Mouse (Mus musculus) limb, embryonic 13.5 days (tissue): Measurements from ENCODE around the gene Rgma. TPM values are rescaled to one million over a fixed set of nuclear protein-coding genes. Genes with fewer than 3 reads are reported as not detected.

Experiments
- ATAC-seq: fragments of 200-750 bp; cut with Nextera tagmentation; 2 replicates; pipeline ENCODE4 v1.8.0; 2017; ENCODE audit warnings: low read depth, moderate number of reproducible peaks, moderate TSS enrichment; ENCODE audit not compliant: low FRiP score
- H3K27ac ChIP-seq: fragments of 300-500 bp; sonication (generic); 2 replicates; pipeline ENCODE4 v1.5.1; 2015; ENCODE audit warnings: inconsistent platforms, mild to moderate bottlenecking, moderate library complexity
- H3K27me3 ChIP-seq: fragments of 300-500 bp; sonication (generic); 2 replicates; pipeline ENCODE4 v1.6.1; 2015; ENCODE audit warnings: mild to moderate bottlenecking, inconsistent platforms
- H3K36me3 ChIP-seq: fragments of 300-500 bp; sonication (generic); 2 replicates; pipeline ENCODE4 v1.6.1; 2015; ENCODE audit warnings: inconsistent platforms, mild to moderate bottlenecking, moderate library complexity
- H3K4me1 ChIP-seq: fragments of 300-500 bp; sonication (generic); 2 replicates; pipeline ENCODE4 v1.6.1; 2015; ENCODE audit warnings: inconsistent platforms
- H3K4me2 ChIP-seq: fragments of 300-500 bp; sonication (generic); replicated peaks from 2 replicates; pipeline ENCODE4 v1.6.1; 2015; ENCODE audit warnings: inconsistent platforms, mild to moderate bottlenecking, moderate library complexity
- H3K4me3 ChIP-seq: fragments of 300-500 bp; sonication (generic); 2 replicates; pipeline ENCODE4 v1.5.1; 2015; ENCODE audit warnings: moderate library complexity, mild to moderate bottlenecking, inconsistent platforms
- H3K9ac ChIP-seq: fragments of 300-500 bp; sonication (generic); 2 replicates; pipeline ENCODE4 v1.6.1; 2015; ENCODE audit warnings: mild to moderate bottlenecking, inconsistent platforms
- H3K9me3 ChIP-seq: fragments of 300-500 bp; sonication (generic); 2 replicates; pipeline ENCODE4 v1.6.1; 2016; ENCODE audit warnings: inconsistent platforms
- WGBS: fragments of 180-500 bp; shearing (Covaris S2); methylation state at CpG from one replicate; pipeline ENCODE4 v1.1.7; 2015; 5-methylcytosine and 5-hydroxymethylcytosine counted together
- polyA plus RNA-seq: library from polyadenylated mRNA; unstranded; fragments of >200 nt; fragmentation: Nextera tagmentation; extraction: Ambion mirVana; gene quantifications from 2 replicates; pipeline ENCODE4 v1.2.1, GENCODE M21; 2015

The Rgma gene
- polyA plus RNA-seq, 1 experiment from 2014 or later: 25.3 TPM

DNA sequence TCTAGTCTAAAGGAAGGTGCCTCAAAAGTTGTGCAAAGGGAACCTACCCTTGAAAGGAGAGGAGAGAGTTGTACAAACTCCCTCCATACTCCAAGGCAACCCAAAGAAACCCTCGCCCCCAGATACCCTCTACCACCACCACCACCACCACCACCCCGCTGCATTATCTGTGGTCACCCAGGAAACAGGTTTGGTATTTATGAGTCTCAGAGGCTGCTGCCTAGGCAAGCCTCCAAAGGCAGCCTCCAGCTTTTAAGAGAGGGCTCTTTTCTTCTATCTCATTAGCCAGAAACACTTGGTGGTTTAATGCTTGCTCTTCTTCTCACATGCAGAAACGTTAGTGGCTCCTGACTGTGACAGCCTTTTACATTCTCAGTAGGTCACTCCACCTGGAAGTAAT is 31.5 kb upstream of the Rgma start:
- ATAC-seq: no peak
- Histone ChIP-seq H3K27me3 (peaks cover 28% of the 10 kb centered on the region), H3K27ac (no peak overlapping the region), H3K4me3 (no peak overlapping the region), H3K9ac (no peak overlapping the region), H3K4me1 (peaks cover 21% of the 10 kb centered on the region), H3K4me2 (no peak overlapping the region), H3K36me3 (no peaks in the 10 kb centered on the region), H3K9me3 (no peaks in the 10 kb centered on the region)
- 48% methylated on average over 3 of the region's 3 CpGs for WGBS

- Histone ChIP-seq H3K4me2 (peak overlapping the region; percentile 14; the same call in 1 of the 2 replicates), H3K9ac (no peak overlapping the region), H3K27me3 (peaks cover 34% of the 10 kb centered on the region), H3K27ac (no peak overlapping the region), H3K9me3 (no peaks in the 10 kb centered on the region), H3K4me3 (no peak overlapping the region), H3K36me3 (no peaks in the 10 kb centered on the region), H3K4me1 (peaks cover 26% of the 10 kb centered on the region)
- no peak; the same call in 1 of the 2 replicates for ATAC-seq
- WGBS: 8% methylated on average over 10 of the region's 10 CpGs
These were observed 26.7 kb upstream of the Rgma start for GRCm38 (mm10) chr7:73348585-73349124.

DNA sequence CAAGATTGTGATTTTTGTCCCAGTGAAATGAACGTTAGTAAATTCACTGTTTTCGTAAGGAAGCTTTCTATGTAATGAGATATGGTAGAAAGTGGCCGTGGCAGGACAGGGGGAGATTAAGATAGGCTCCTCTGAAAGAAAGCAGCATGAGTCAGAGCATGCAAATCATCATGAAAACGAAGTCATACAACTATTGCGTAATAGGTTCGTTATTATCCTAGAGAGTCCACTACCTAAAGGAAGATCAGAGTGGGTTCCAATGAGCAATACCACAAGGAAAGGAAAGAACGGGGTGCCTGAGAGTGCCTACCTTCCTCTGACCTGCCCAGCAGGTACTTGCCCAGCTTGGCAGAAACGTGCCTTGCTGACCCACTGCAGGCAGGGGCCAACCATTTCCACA is 26.2 kb upstream of the Rgma start:
- H3K4me2 ChIP-seq: no peak overlapping the region
- H3K36me3 ChIP-seq: no peaks in the 10 kb centered on the region
- no peak overlapping the region for H3K9ac ChIP-seq
- H3K27me3 ChIP-seq: peaks cover 33% of the 10 kb centered on the region
- no peaks in the 10 kb centered on the region for H3K9me3 ChIP-seq
- peaks cover 24% of the 10 kb centered on the region for H3K4me1 ChIP-seq
- ATAC-seq: no peak
- 44% methylated on average over 8 of the region's 8 CpGs for WGBS
- H3K27ac ChIP-seq: no peak overlapping the region
- H3K4me3 ChIP-seq: no peak overlapping the region

DNA sequence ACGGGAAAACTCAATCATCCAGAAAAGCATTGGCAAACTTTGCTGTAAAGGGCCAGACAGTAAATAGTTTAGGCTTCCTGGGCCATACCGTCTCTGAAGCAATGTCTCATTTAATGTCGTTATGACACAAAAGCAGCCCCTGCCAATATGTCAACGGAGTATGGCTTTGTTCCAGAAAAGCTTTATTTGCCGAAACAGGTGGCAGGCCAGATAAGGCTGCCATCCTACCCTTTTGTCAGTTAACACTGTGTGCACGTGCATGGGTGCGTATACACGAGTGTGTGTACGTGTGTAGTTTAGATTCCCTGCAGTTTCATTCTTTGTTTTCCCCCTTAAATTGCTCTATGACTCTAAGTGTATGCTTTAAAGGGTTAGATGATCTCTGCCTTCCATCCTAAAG is 20.1 kb upstream of the Rgma start:
- no peak for ATAC-seq
- H3K36me3 ChIP-seq: no peaks in the 10 kb centered on the region
- no peak overlapping the region for H3K4me3 ChIP-seq
- H3K4me2 ChIP-seq: no peak overlapping the region
- H3K4me1 ChIP-seq: no peaks in the 10 kb centered on the region
- no peak overlapping the region for H3K27ac ChIP-seq
- no peak overlapping the region for H3K9ac ChIP-seq
- peaks cover 20% of the 10 kb centered on the region for H3K27me3 ChIP-seq
- WGBS: 77% methylated on average over 9 of the region's 9 CpGs
- H3K9me3 ChIP-seq: no peaks in the 10 kb centered on the region

- H3K4me2 ChIP-seq: no peak overlapping the region
- no peak overlapping the region for H3K27ac ChIP-seq
- no peak overlapping the region for H3K4me3 ChIP-seq
- peaks cover 12% of the 10 kb centered on the region for H3K27me3 ChIP-seq
- ATAC-seq: no peak
- no peaks in the 10 kb centered on the region for H3K4me1 ChIP-seq
- no peaks in the 10 kb centered on the region for H3K36me3 ChIP-seq
- no peak overlapping the region for H3K9ac ChIP-seq
- 89% methylated on average over 5 of the region's 5 CpGs for WGBS
- no peaks in the 10 kb centered on the region for H3K9me3 ChIP-seq
These were observed 18.4 kb upstream of the Rgma start for GRCm38 (mm10) chr7:73356901-73357300.

- no peaks in the 10 kb centered on the region for H3K36me3 ChIP-seq
- no peak for ATAC-seq
- no peaks in the 10 kb centered on the region for H3K4me1 ChIP-seq
- no peak overlapping the region for H3K9ac ChIP-seq
- no peak overlapping the region for H3K4me2 ChIP-seq
- no peaks in the 10 kb centered on the region for H3K9me3 ChIP-seq
- peaks cover 12% of the 10 kb centered on the region for H3K27me3 ChIP-seq
- no peak overlapping the region for H3K4me3 ChIP-seq
- no peak overlapping the region for H3K27ac ChIP-seq
- 93% methylated on average over 2 of the region's 2 CpGs for WGBS
These were observed 17.7 kb upstream of the Rgma start for GRCm38 (mm10) chr7:73357626-73358025.

GRCm38 (mm10) chr7:73365511-73365910 is 9.8 kb upstream of the Rgma start:
- ATAC-seq: no peak
- no peak overlapping the region for H3K27ac ChIP-seq

GRCm38 (mm10) chr7:73365965-73366364 is 9.3 kb upstream of the Rgma start:
- H3K27me3 ChIP-seq: peaks cover 17% of the 10 kb centered on the region
- no peak overlapping the region for H3K4me3 ChIP-seq
- H3K9ac ChIP-seq: no peak overlapping the region
- 53% methylated on average over 7 of the region's 7 CpGs for WGBS
- no peak overlapping the region for H3K4me2 ChIP-seq
- H3K36me3 ChIP-seq: no peaks in the 10 kb centered on the region
- peaks cover 3% of the 10 kb centered on the region; the same call in 1 of the 2 replicates for H3K9me3 ChIP-seq
- no peak overlapping the region for H3K27ac ChIP-seq
- no peak for ATAC-seq
- H3K4me1 ChIP-seq: peaks cover 6% of the 10 kb centered on the region; the same call in 1 of the 2 replicates

More at GRCm38 (mm10) chr7:73365511-73365910, 9.8 kb upstream of the Rgma start:
- no peak overlapping the region for H3K4me3 ChIP-seq
- WGBS: 57% methylated on average over 4 of the region's 4 CpGs
- peaks cover 3% of the 10 kb centered on the region; the same call in 1 of the 2 replicates for H3K9me3 ChIP-seq
- no peak overlapping the region for H3K4me2 ChIP-seq
- peaks cover 12% of the 10 kb centered on the region for H3K27me3 ChIP-seq
- no peak overlapping the region for H3K9ac ChIP-seq
- no peaks in the 10 kb centered on the region for H3K36me3 ChIP-seq
- H3K4me1 ChIP-seq: peaks cover 6% of the 10 kb centered on the region; the same call in 1 of the 2 replicates

DNA sequence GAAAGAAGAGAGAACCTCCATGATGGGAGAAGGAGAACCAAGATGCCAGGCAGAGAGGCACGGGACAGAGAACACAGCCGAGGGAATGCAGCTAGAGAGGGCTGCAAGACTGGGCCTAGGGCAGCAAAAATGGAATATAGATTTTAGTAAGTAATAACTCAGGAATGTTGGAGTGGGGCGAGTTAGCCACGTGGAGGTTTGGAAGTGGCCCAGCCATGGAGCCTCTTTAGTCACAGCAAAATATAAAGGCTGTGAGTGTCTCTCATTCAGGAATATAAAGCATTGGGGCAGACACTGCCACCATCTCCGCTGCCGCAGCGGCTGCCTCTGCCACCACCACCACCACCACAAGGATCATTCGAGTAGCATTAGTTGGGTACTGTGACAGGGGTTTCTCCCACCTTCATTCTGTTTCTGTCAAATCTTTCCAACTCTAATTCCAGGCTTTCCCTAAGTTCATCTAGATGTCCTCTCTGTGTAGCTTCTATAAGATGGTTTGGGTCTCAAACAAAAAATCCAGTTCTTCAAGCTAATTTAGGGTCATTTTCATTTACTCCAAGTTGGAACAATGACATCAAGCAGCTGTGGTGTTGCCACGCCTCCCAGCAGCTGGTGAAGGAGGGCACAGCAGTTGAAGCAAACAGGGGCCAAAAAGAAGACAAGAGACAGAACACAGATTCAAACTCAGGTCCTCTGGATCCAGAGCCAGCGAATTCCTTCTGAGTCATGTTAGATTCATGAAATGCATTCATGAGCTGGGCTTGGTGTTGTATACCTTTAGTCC is 7.4 kb upstream of the Rgma start:
- H3K4me3 ChIP-seq: no peak overlapping the region
- H3K4me1 ChIP-seq: peaks cover 19% of the 10 kb centered on the region
- H3K36me3 ChIP-seq: no peaks in the 10 kb centered on the region
- ATAC-seq: no peak
- H3K27ac ChIP-seq: no peak overlapping the region
- no peak overlapping the region for H3K9ac ChIP-seq
- peaks cover 36% of the 10 kb centered on the region for H3K27me3 ChIP-seq
- peaks cover 3% of the 10 kb centered on the region; the same call in 1 of the 2 replicates for H3K9me3 ChIP-seq
- no peak overlapping the region for H3K4me2 ChIP-seq
- WGBS: 89% methylated on average over 10 of the region's 10 CpGs

GRCm38 (mm10) chr7:73369992-73370391 is 5.3 kb upstream of the Rgma start:
- no peak overlapping the region for H3K4me2 ChIP-seq
- H3K27ac ChIP-seq: no peak overlapping the region
- no peak for ATAC-seq
- H3K36me3 ChIP-seq: no peaks in the 10 kb centered on the region
- H3K9ac ChIP-seq: no peak overlapping the region
- peaks cover 56% of the 10 kb centered on the region for H3K27me3 ChIP-seq
- peaks cover 34% of the 10 kb centered on the region for H3K4me1 ChIP-seq
- 82% methylated on average over 4 of the region's 4 CpGs for WGBS
- no peak overlapping the region for H3K4me3 ChIP-seq
- H3K9me3 ChIP-seq: peaks cover 3% of the 10 kb centered on the region; the same call in 1 of the 2 replicates

DNA sequence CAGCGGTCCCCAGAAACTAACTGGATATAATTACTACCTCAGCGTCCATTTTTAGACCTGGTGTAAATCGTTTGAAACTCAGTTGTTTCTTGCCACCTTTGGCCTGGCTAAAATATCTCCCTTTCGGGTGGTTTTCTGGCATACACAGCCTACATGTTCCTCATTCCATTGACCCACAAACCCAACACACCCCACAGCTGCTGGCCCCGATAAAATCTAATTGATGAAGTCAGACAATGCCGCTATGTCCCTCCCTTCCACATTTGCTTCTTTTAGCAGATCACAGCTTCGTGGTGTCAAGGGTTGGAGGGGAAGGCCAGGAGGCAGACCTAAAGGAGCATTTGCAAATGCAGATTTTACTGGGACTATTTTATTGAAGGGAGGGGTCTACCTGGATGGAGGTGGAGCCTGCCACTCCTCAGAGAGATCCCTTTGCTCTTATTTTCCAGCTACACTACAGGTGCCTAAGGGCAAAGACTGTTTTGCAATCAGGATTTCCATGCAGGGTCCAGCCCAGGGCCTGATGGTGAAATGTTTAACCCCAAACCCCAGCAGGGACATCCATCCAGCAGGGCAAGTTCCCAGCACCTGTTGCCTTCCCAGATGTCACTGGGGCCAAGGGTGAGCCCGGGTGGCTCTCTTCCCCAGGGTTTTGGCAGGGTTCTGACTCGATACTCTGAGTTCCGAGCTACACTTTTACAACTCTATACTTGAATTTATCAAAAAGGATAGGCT is 3.6 kb upstream of the Rgma start:
- H3K4me2 ChIP-seq: peak overlapping the region; percentile 65
- H3K4me3 ChIP-seq: peak overlapping the region; percentile 39
- peaks cover 3% of the 10 kb centered on the region; the same call in 1 of the 2 replicates for H3K9me3 ChIP-seq
- no peak overlapping the region for H3K27ac ChIP-seq
- peaks cover 60% of the 10 kb centered on the region for H3K27me3 ChIP-seq
- WGBS: 35% methylated on average over 10 of the region's 10 CpGs
- no peaks in the 10 kb centered on the region for H3K36me3 ChIP-seq
- H3K4me1 ChIP-seq: peaks cover 37% of the 10 kb centered on the region
- ATAC-seq: no peak
- peak overlapping the region; percentile 48; the same call in 1 of the 2 replicates for H3K9ac ChIP-seq

DNA sequence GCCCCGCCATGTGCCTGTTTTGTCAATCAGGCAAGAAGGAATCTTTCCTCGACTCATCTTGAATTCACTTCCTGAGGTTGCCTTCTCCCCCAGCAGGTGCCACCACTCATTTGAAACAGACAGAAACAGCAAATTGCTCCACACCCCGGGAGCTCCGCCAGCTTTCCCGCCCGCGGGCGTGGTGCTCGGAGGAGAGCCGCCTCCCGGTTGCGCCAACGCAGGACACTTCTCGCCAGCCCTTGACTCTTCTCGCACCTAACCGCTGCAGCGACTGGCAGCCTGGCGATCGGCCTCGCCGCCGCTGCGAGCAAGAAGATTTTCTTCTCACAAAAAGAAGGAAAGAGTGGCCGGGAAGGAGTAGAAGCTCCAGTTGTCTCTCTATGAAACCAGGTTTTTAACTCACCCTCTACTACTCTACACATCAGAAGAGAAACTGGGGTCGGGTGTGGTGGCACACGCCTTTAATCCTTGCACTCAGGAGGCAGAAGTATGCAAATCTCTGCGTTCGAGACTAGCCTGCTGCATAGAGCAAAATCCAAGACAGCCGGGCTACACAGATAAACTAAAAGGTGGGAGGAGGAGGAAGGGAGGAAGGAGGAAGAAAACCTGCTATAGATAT is 2.8 kb upstream of the Rgma start:
- Histone ChIP-seq H3K9me3 (peaks cover 3% of the 10 kb centered on the region; the same call in 1 of the 2 replicates), H3K9ac (peak overlapping the region; percentile 48), H3K4me3 (peak overlapping the region; percentile 39), H3K4me2 (peak overlapping the region; percentile 65), H3K27me3 (peaks cover 67% of the 10 kb centered on the region), H3K27ac (no peak overlapping the region), H3K36me3 (no peaks in the 10 kb centered on the region), H3K4me1 (peaks cover 40% of the 10 kb centered on the region)
- WGBS: 2% methylated on average over 29 of the region's 29 CpGs
- no peak for ATAC-seq
